Mouse (Mus musculus) megakaryocyte-erythroid progenitor cell, adult 5-6 weeks (primary cell): ENCODE results near the gene Acadl. TPM values are rescaled to one million over a fixed set of nuclear protein-coding genes. Genes with fewer than 3 reads are reported as not detected.

ENCODE experiments used
- ATAC-seq: replicated peaks from 2 replicates; pipeline ENCODE4 v1.8.0; 2016; ENCODE audit warnings: mild to moderate bottlenecking, inconsistent platforms; ENCODE audit not compliant: severe bottlenecking, poor library complexity, low FRiP score, low TSS enrichment
- total RNA-seq, 2 experiments: library from RNA; stranded (forward) in 1 of 2; stranded (reverse) in 1 of 2; fragments of 200-1000, 215-1000 nt in 1 of 2; fragments of >200 nt in 1 of 2; fragmentation: Nextera tagmentation in 1 of 2; gene quantifications; 2 replicates each; pipeline ENCODE4 v1.2.3; 2014 to 2017

The Acadl gene
- total RNA-seq, 2 experiments from 2014 or later: 84.5 to 85.6 TPM

- ATAC-seq: 0 out of 2 replicates have a peak, but pooled peaks have one; percentile 52
These were observed 57.7 kb downstream of the Acadl start for GRCm38 (mm10) chr1:66805408-66805807.

- peak; percentile 78 for ATAC-seq
These were observed 58.4 kb downstream of the Acadl start for GRCm38 (mm10) chr1:66804710-66805109.

GRCm38 (mm10) chr1:66797962-66798361 is 65.1 kb downstream of the Acadl start:
- no peak for ATAC-seq

DNA sequence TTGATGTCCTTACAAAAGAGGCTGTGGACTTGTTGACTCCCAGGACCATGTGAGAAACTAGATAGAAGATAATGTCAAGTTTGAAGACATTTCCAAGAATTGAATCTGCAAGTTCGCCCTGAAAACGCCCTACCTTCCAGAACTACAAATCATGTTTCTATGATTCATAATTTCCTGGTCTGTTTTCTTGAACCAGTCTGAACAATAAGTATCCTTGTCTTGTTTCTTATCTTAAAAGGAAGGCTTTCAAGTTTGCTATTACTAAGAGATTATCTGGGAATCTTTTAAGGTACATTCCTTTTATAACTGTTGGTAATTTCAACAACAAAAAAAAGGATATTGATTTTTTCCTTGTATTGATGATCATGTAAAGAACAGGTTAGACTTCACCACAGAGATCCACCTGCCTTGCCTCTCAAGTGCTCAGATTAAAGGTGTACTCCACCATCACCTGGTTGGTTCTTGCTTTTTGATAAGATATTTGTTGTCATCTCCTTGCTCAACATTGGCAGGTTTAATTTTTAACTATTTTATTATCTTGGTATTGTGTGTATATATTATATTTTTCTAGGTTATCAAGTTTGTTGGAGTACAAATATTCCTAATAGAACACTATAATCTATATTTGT is 70.1 kb downstream of the Acadl start:
- ATAC-seq: no peak

DNA sequence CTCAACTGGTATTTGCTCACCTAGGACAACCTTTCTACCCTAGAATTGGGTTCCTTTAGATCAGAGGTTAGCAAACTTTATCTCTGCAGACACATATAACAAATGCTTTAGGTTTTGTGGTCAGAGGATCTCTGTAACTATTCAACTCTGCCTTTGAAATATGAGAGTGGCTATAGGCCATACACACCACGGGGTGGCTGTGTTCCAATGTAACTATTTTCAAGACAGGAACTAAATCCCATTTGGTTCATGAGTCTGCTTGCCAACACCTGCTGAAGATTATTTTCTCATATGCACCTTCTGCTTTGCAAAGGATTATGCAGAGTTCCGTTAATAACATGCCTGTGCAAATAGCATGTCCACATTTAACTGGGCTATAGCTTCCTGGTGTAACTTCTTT is 80.8 kb downstream of the Acadl start:
- peak; percentile 50; the same call in 1 of the 2 replicates for ATAC-seq

GRCm38 (mm10) chr1:66781027-66781426 is 82.0 kb downstream of the Acadl start:
- ATAC-seq: no peak

Other genes starting within 250 kb of the Acadl start
- gene Rpe, start 162.4 kb downstream of the Acadl start, total RNA-seq (2014; fragmentation: Nextera tagmentation): 33.7 and 42.6 TPM in 2 replicates
- 41.4 and 45.1 TPM in 2 replicates for gene Rpe, start 162.4 kb downstream of the Acadl start, total RNA-seq (2017)
- 28.2 and 36.1 TPM in 2 replicates for gene Kansl1l, start 45.7 kb downstream of the Acadl start, total RNA-seq (2014; fragmentation: Nextera tagmentation)
- 24.7 and 53.3 TPM in 2 replicates for gene Kansl1l, start 45.7 kb downstream of the Acadl start, total RNA-seq (2017)
- gene Myl1, start 82.1 kb upstream of the Acadl start, total RNA-seq (2014; fragmentation: Nextera tagmentation): 2.7 TPM in 1 of 2 replicates, not detected in the other
- gene Myl1, start 82.1 kb upstream of the Acadl start, total RNA-seq (2017): 2.1 TPM in 1 of 2 replicates, not detected in the other
- gene Lancl1, start 175.6 kb upstream of the Acadl start, total RNA-seq (2014; fragmentation: Nextera tagmentation): 36.5 and 51.6 TPM in 2 replicates
- gene Lancl1, start 175.6 kb upstream of the Acadl start, total RNA-seq (2017): 32.3 and 43.4 TPM in 2 replicates